Mouse (Mus musculus): ENCODE measurements at regions not wholly inside any gene's neighbourhood (a gene's known extent, or its start where the extent isn't known, plus 50 kb on each side); places are given as distances from the start of the nearest gene placed in this dataset.

GRCm38 (mm10) chr11:44089514-44089913, 188.5 kb upstream of the Adra1b start:
- no peak for TF ChIP-seq CTCF (IDR thresholded peaks at IDR 0.05; ENCODE audit: control insufficient read depth, insufficient read depth, insufficient replicate concordance, low read depth, low read length)
- TF ChIP-seq POLR2A (IDR thresholded peaks at IDR 0.05; ENCODE audit: control insufficient read depth, low read depth, low read length) = no peak
